Mouse (Mus musculus): ENCODE results near the gene Frmd4b. TPM values are rescaled to one million over a fixed set of nuclear protein-coding genes. Genes with fewer than 3 reads are reported as not detected.

Frmd4b gene
- total and polyA plus RNA-seq, 3 experiments: 7.3 to 18.1 (median 11.9) TPM

DNA sequence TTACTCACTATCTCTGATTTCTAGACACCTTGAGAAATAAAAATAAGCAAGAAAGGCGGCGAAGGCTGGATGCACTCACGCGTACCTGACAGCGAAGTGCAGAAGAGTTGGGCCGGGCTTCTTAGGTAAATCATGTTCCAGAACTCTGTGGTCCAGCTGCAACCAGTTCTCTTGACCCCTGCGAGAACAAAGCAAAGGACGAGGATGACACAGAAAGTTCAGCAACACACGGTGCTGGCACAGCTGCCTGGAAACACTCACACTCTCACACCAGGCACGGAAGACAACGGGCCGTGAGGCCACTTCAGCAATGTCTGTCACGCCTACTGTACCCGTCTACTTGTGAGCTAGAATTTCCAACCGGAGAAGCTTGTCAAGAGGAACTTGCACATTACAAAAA lies 204.9 kb downstream of the Frmd4b start:
- Histone ChIP-seq H3K4me1 (ENCODE audit: control insufficient read depth, insufficient read depth, low read length) (peaks cover 9% of the 10 kb centered on the region), H3K27me3 (ENCODE audit: control insufficient read depth, insufficient read depth, low read length) (no peaks in the 10 kb centered on the region), H3K9ac (ENCODE audit: low read depth, low read length) (no peak overlapping the region), H3K36me3 (ENCODE audit: control insufficient read depth, insufficient read depth, low read length) (no peaks in the 10 kb centered on the region; the same call in none of the 2 replicates), H3K4me3 (no peak overlapping the region), H3K79me2 (replicated peaks; ENCODE audit: control insufficient read depth, insufficient read depth, low read length) (no peaks in the 10 kb centered on the region), H3K27ac (no peak overlapping the region)
- no peak for DNase-seq
- 92% methylated on average over 15 of the region's 15 CpGs for WGBS
- TF ChIP-seq CTCF (IDR thresholded peaks at IDR 0.05): no peak
- TF ChIP-seq EP300 (IDR thresholded peaks at IDR 0.05; ENCODE audit: insufficient read depth, low read depth, low read length): no peak
- TF ChIP-seq POLR2A (IDR thresholded peaks at IDR 0.05; ENCODE audit: insufficient read depth, low read depth, low read length): no peak
- intact Hi-C loops (cut with DNase I): loop anchor here (10.0 kb wide), 1 partner anchor 268 kb away; the partner anchor contains the start of gene Eogt

DNA sequence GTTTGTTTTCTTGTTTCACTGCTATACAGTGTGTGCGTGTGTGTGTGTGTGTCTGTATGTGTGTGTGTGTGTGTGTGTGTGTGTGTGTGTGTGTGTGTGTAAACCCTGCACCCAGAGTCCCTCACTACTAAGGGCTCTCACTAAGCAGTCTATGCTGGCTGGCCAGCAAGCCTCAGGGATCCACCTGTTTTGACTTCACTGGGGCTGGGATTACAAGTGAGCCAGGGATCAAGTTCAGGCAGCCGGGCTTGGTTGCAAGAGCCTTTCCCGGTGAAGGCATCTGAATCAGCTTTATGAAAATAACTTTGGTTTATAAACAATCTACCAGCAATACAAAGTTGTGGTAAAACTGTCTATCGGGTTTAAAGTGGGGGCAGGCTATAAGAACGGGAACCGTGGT lies 206.0 kb downstream of the Frmd4b start:
- H3K4me1 ChIP-seq (ENCODE audit: control insufficient read depth, insufficient read depth, low read length): peaks cover 7% of the 10 kb centered on the region
- DNase-seq: no peak
- TF ChIP-seq EP300 (IDR thresholded peaks at IDR 0.05; ENCODE audit: insufficient read depth, low read depth, low read length): no peak
- WGBS: 92% methylated on average over 6 of the region's 6 CpGs
- H3K9ac ChIP-seq (ENCODE audit: low read depth, low read length): no peak overlapping the region
- H3K27me3 ChIP-seq (ENCODE audit: control insufficient read depth, insufficient read depth, low read length): no peaks in the 10 kb centered on the region
- H3K27ac ChIP-seq: no peak overlapping the region
- intact Hi-C loops (cut with DNase I): loop anchor here (10.0 kb wide), 1 partner anchor 267 kb away; the partner anchor contains the start of gene Eogt
- H3K79me2 ChIP-seq (replicated peaks; ENCODE audit: control insufficient read depth, insufficient read depth, low read length): no peaks in the 10 kb centered on the region
- no peaks in the 10 kb centered on the region; the same call in none of the 2 replicates for H3K36me3 ChIP-seq (ENCODE audit: control insufficient read depth, insufficient read depth, low read length)
- no peak overlapping the region for H3K4me3 ChIP-seq

GRCm38 (mm10) chr6:97409467-97410239 lies 207.7 kb downstream of the Frmd4b start:
- TF ChIP-seq CTCF (IDR thresholded peaks at IDR 0.05) (no peak), POLR2A (IDR thresholded peaks at IDR 0.05; ENCODE audit: insufficient read depth, low read depth, low read length) (no peak)
- Histone ChIP-seq H3K36me3 (ENCODE audit: control insufficient read depth, insufficient read depth, low read length) (no peaks in the 10 kb centered on the region; the same call in none of the 2 replicates), H3K4me1 (ENCODE audit: control insufficient read depth, insufficient read depth, low read length) (peaks cover 5% of the 10 kb centered on the region), H3K9ac (ENCODE audit: low read depth, low read length) (no peak overlapping the region), H3K4me3 (no peak overlapping the region), H3K27me3 (ENCODE audit: control insufficient read depth, insufficient read depth, low read length) (no peaks in the 10 kb centered on the region), H3K79me2 (replicated peaks; ENCODE audit: control insufficient read depth, insufficient read depth, low read length) (no peaks in the 10 kb centered on the region), H3K27ac (no peak overlapping the region)
- intact Hi-C loops (cut with DNase I): loop anchor here (10.0 kb wide), 1 partner anchor 265 kb away; the partner anchor contains the start of gene Eogt
- no peak for DNase-seq
- whole genome bisulfite sequencing: 25% methylated on average over 5 of the region's 5 CpGs

DNA sequence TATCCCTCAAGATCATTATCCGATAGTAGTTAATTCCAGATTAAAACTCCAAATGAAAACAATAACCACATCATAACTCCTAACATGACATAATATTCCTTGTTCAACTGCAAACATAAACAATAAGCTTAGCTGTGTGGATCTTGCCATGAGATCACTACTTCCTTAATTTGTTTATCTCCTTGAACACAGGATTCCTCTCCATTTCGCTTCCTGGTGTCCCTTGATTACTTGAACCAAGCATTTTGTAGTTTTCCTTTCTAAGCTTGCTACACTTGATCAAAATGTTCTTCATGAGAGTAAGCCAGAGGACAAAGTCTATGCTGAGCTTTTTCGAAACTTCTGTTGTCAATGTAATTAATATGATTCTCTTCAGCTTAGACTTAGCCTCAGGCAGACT lies 209.4 kb downstream of the Frmd4b start:
- intact Hi-C loops (cut with DNase I): no loop called here
- no peak overlapping the region for H3K27ac ChIP-seq
- H3K4me1 ChIP-seq (ENCODE audit: control insufficient read depth, insufficient read depth, low read length): peaks cover 5% of the 10 kb centered on the region
- no peak overlapping the region for H3K9ac ChIP-seq (ENCODE audit: low read depth, low read length)
- no peaks in the 10 kb centered on the region; the same call in none of the 2 replicates for H3K36me3 ChIP-seq (ENCODE audit: control insufficient read depth, insufficient read depth, low read length)
- H3K27me3 ChIP-seq (ENCODE audit: control insufficient read depth, insufficient read depth, low read length): no peaks in the 10 kb centered on the region
- H3K4me3 ChIP-seq: no peak overlapping the region
- DNase-seq: no peak
- WGBS: 71% methylated on average over 3 of the region's 3 CpGs
- TF ChIP-seq POLR2A (IDR thresholded peaks at IDR 0.05; ENCODE audit: insufficient read depth, low read depth, low read length): no peak
- no peak for TF ChIP-seq CTCF (IDR thresholded peaks at IDR 0.05)
- TF ChIP-seq EP300 (IDR thresholded peaks at IDR 0.05; ENCODE audit: insufficient read depth, low read depth, low read length): no peak
- H3K79me2 ChIP-seq (replicated peaks; ENCODE audit: control insufficient read depth, insufficient read depth, low read length): no peaks in the 10 kb centered on the region

DNA sequence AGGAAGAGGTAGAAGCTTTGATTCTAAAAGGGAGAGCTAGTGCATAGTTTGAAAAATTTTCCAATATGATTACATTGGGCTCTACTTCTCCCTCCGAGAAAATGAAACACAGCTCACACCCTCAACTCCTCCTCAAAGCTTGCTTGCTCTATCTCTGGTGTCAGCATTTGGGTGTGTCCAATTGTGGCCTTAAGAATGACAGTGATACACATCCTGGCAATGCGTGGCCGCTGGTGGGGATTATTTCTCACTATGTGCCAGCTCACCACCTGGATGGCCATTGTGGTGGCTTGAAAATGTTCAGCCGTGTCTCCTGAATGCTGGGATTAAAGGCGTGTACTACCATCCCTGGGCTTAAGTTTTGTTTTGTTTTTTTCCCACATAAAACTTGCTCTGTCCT lies 209.9 kb downstream of the Frmd4b start:
- WGBS: 76% methylated on average over 5 of the region's 5 CpGs
- no peak overlapping the region for H3K4me3 ChIP-seq
- H3K9ac ChIP-seq (ENCODE audit: low read depth, low read length): no peak overlapping the region
- DNase-seq: no peak
- H3K36me3 ChIP-seq (ENCODE audit: control insufficient read depth, insufficient read depth, low read length): no peaks in the 10 kb centered on the region; the same call in none of the 2 replicates
- H3K27me3 ChIP-seq (ENCODE audit: control insufficient read depth, insufficient read depth, low read length): no peaks in the 10 kb centered on the region
- H3K79me2 ChIP-seq (replicated peaks; ENCODE audit: control insufficient read depth, insufficient read depth, low read length): no peaks in the 10 kb centered on the region
- no peak overlapping the region for H3K27ac ChIP-seq
- peaks cover 5% of the 10 kb centered on the region for H3K4me1 ChIP-seq (ENCODE audit: control insufficient read depth, insufficient read depth, low read length)
- TF ChIP-seq CTCF (IDR thresholded peaks at IDR 0.05): no peak
- TF ChIP-seq POLR2A (IDR thresholded peaks at IDR 0.05; ENCODE audit: insufficient read depth, low read depth, low read length): no peak
- TF ChIP-seq EP300 (IDR thresholded peaks at IDR 0.05; ENCODE audit: insufficient read depth, low read depth, low read length): no peak
- intact Hi-C loops (cut with DNase I): no loop called here

DNA sequence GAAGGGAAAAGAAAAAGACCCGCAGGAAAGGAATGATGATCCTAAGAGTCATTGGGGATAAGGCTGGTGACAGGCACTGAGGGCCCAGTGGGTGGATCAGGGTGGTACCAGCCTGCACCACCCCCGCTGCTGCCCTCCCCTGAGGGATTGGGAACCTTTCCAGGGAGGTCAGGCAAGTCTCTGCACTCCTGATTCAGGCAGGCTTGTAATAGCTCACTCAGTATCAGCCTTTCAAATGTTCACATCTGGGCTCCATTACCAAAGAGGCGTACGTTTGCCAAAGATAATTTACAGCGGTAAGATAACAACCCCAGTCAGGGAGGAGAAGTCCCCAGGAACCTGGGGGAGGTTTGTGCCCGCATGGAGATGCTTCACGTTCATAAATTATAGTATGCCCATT lies 212.0 kb downstream of the Frmd4b start:
- 40% methylated on average over 7 of the region's 7 CpGs for WGBS
- Histone ChIP-seq H3K36me3 (ENCODE audit: control insufficient read depth, insufficient read depth, low read length) (no peaks in the 10 kb centered on the region; the same call in none of the 2 replicates), H3K79me2 (replicated peaks; ENCODE audit: control insufficient read depth, insufficient read depth, low read length) (no peaks in the 10 kb centered on the region), H3K27ac (no peak overlapping the region), H3K4me3 (no peak overlapping the region), H3K27me3 (ENCODE audit: control insufficient read depth, insufficient read depth, low read length) (no peaks in the 10 kb centered on the region), H3K9ac (ENCODE audit: low read depth, low read length) (no peak overlapping the region), H3K4me1 (ENCODE audit: control insufficient read depth, insufficient read depth, low read length) (peaks cover 5% of the 10 kb centered on the region)
- no peak for TF ChIP-seq EP300 (IDR thresholded peaks at IDR 0.05; ENCODE audit: insufficient read depth, low read depth, low read length)
- no peak for TF ChIP-seq POLR2A (IDR thresholded peaks at IDR 0.05; ENCODE audit: insufficient read depth, low read depth, low read length)
- TF ChIP-seq CTCF (IDR thresholded peaks at IDR 0.05): no peak
- intact Hi-C loops (cut with DNase I): no loop called here
- DNase-seq: peak in 1 of 2 experiments; percentile 46
